Comparison of ENCODE assay signal across 1 mouse cellular context in the genomic region with DNA sequence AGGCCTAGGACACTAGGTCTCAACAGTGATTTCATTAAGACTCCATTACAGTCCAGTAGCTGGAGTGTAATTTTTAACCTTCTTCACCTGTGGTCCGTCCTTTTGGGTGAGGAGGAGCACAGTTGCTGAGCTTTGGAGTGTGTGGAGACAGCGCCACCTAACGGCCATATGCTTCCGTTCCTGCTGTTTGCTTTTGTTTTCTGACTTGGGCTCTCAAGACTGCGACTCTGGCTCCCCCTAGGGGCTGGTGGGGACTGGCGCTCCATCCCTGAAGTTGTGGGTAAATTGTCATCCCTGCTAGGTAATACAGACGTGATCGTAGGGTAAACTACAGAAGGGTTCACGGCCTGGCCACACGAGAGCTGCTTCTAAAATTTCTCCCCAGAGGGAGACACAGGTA.
TF ChIP-seq lines count a peak whose summit lies in the region.

No protein-coding gene starts in this region.

TF ChIP-seq in MEL, 35 proteins besides CTCF, POLR2A, EP300 and RAD21 (continued from another document):
- peak; percentile 51 for TF ChIP-seq ELF1 (IDR thresholded peaks at IDR 0.05; ENCODE audit: low read depth, low read length)
- TF ChIP-seq HCFC1 (IDR thresholded peaks at IDR 0.05; ENCODE audit: low read depth, low read length) = no peak
- peak; percentile 75 for TF ChIP-seq ZC3H11A (IDR thresholded peaks at IDR 0.05; ENCODE audit: low read depth, low read length)
- 0 out of 2 replicates have a peak, but pooled peaks have one; percentile 50 for TF ChIP-seq MAZ (IDR thresholded peaks at IDR 0.05; ENCODE audit: low read depth, low read length)
- no peak for TF ChIP-seq POLR2AphosphoS2 (IDR thresholded peaks at IDR 0.05; ENCODE audit: low read length)
- peak; percentile 38; the same call in 1 of the 2 replicates for TF ChIP-seq BHLHE40 (IDR thresholded peaks at IDR 0.05; ENCODE audit: borderline replicate concordance, low read depth, low read length)
- TF ChIP-seq NELFE (IDR thresholded peaks at IDR 0.05; ENCODE audit: low read depth, low read length) = no peak
TF ChIP-seq in MEL: peak in this region for 7.
